Mouse (Mus musculus) kidney, adult 2 months (tissue): Measurements from ENCODE around the gene Vmn2r92.
"Not testable (repeated sequence)": the region's sequence is repeated elsewhere in the genome, so short reads cannot be mapped to it uniquely, and the experiment has no call there.

Experiments
- CTCF ChIP-seq: fragments of 200-500 bp; conservative IDR thresholded peaks from 2 replicates; pipeline ENCODE4 v1.5.1; 2011; ENCODE audit warnings: low read depth, mild to moderate bottlenecking, control low read depth, low read length, moderate library complexity, mixed read lengths; ENCODE audit not compliant: insufficient read depth, insufficient read length
- POLR2A ChIP-seq: fragments of 200-500 bp; IDR thresholded peaks from one replicate; pipeline ENCODE4 v1.6.1; 2011; ENCODE audit warnings: low read depth, low read length, control low read depth

- TF ChIP-seq POLR2A, CTCF: not testable (repeated sequence)
Observed at GRCm38 (mm10) chr17:18151587-18151986, at the start of gene Vmn2r92.
